Mouse (Mus musculus) adipocyte (in vitro differentiated cells): ENCODE measurements at regions not wholly inside any gene's neighbourhood (a gene's known extent, or its start where the extent isn't known, plus 50 kb on each side); places are given as distances from the start of the nearest gene placed in this dataset.
A peak's percentile ranks its signal among the peaks of the same experiment; 100 is the strongest.

ENCODE experiments used
- DNase-seq: peaks from one replicate; pipeline ENCODE4 v3.0.0-alpha.2; 2016; ENCODE audit warnings: low spot score

- no peak for DNase-seq
Measured at GRCm38 (mm10) chr8:109012655-109013054, 481.2 kb upstream of the Pmfbp1 start.

- no peak for DNase-seq
Measured at GRCm38 (mm10) chr8:109013577-109013976, 480.2 kb upstream of the Pmfbp1 start.

- DNase-seq = no peak
Measured at GRCm38 (mm10) chr8:109014746-109015145, 479.1 kb upstream of the Pmfbp1 start.

- no peak for DNase-seq
Measured at GRCm38 (mm10) chr8:109019565-109019964, 474.3 kb upstream of the Pmfbp1 start.

- DNase-seq = no peak
Measured at GRCm38 (mm10) chr8:109020102-109020501, 473.7 kb upstream of the Pmfbp1 start.

- no peak for DNase-seq
Measured at GRCm38 (mm10) chr8:109027923-109028322, 465.9 kb upstream of the Pmfbp1 start.

- no peak for DNase-seq
Measured at GRCm38 (mm10) chr8:109053608-109054007, 440.2 kb upstream of the Pmfbp1 start.

GRCm38 (mm10) chr8:109059152-109059551 lies 434.7 kb upstream of the Pmfbp1 start:
- DNase-seq = no peak

- no peak for DNase-seq
Measured at GRCm38 (mm10) chr8:109062376-109062775, 431.5 kb upstream of the Pmfbp1 start.

GRCm38 (mm10) chr8:109073715-109074114 lies 420.1 kb upstream of the Pmfbp1 start:
- DNase-seq = no peak

- no peak for DNase-seq
Measured at GRCm38 (mm10) chr8:109075006-109075405, 418.8 kb upstream of the Pmfbp1 start.

GRCm38 (mm10) chr8:109079223-109079622 lies 414.6 kb upstream of the Pmfbp1 start:
- no peak for DNase-seq

- DNase-seq = no peak
Measured at GRCm38 (mm10) chr8:109081295-109081694, 412.5 kb upstream of the Pmfbp1 start.

- no peak for DNase-seq
Measured at GRCm38 (mm10) chr8:109085134-109085533, 408.7 kb upstream of the Pmfbp1 start.

GRCm38 (mm10) chr8:109087781-109088180 lies 406.0 kb upstream of the Pmfbp1 start:
- no peak for DNase-seq

- DNase-seq = no peak
Measured at GRCm38 (mm10) chr8:109099671-109100070, 394.2 kb upstream of the Pmfbp1 start.

GRCm38 (mm10) chr8:109101416-109101815 lies 392.4 kb upstream of the Pmfbp1 start:
- DNase-seq = no peak

GRCm38 (mm10) chr8:109104798-109105326 lies 389.0 kb upstream of the Pmfbp1 start:
- DNase-seq = no peak

GRCm38 (mm10) chr8:109105693-109106092 lies 388.1 kb upstream of the Pmfbp1 start:
- peak; percentile 31 for DNase-seq

- DNase-seq = no peak
Measured at GRCm38 (mm10) chr8:109106971-109107370, 386.9 kb upstream of the Pmfbp1 start.

- DNase-seq = no peak
Measured at GRCm38 (mm10) chr8:109107762-109108161, 386.1 kb upstream of the Pmfbp1 start.

- no peak for DNase-seq
Measured at GRCm38 (mm10) chr8:109109390-109109789, 384.4 kb upstream of the Pmfbp1 start.

GRCm38 (mm10) chr8:109121776-109122175 lies 372.1 kb upstream of the Pmfbp1 start:
- no peak for DNase-seq

GRCm38 (mm10) chr8:109142495-109143158 lies 351.2 kb upstream of the Pmfbp1 start:
- DNase-seq = no peak
